Mouse (Mus musculus): Measurements from ENCODE around the gene Defb36.

Defb36 gene

GRCm38 (mm10) chr2:152622151-152622550 is 18.0 kb downstream of the Defb36 start:
- no peak for DNase-seq (ENCODE audit: low spot score)

GRCm38 (mm10) chr2:152622953-152623352 is 18.8 kb downstream of the Defb36 start, which contains the start of gene Defb25:
Defb25 (minus strand) TSS chr2:152623053.
- DNase-seq (ENCODE audit: low spot score), result no peak

- no peak for DNase-seq (ENCODE audit: low spot score)
Observed at GRCm38 (mm10) chr2:152624566-152624965, 20.4 kb downstream of the Defb36 start.

GRCm38 (mm10) chr2:152625256-152625655 is 21.1 kb downstream of the Defb36 start:
- DNase-seq (ENCODE audit: low spot score), result no peak

GRCm38 (mm10) chr2:152626774-152627591 is 22.9 kb downstream of the Defb36 start, which contains the start of gene Rem1:
Rem1 (plus strand) TSS chr2:152626951.
- DNase-seq (ENCODE audit: low spot score), result peak; percentile 44

- DNase-seq (ENCODE audit: low spot score), result no peak
Observed at GRCm38 (mm10) chr2:152628066-152628465, 23.9 kb downstream of the Defb36 start.

GRCm38 (mm10) chr2:152629239-152629638 is 25.1 kb downstream of the Defb36 start:
- no peak for DNase-seq (ENCODE audit: low spot score)

GRCm38 (mm10) chr2:152629904-152630303 is 25.8 kb downstream of the Defb36 start:
- DNase-seq (ENCODE audit: low spot score), result no peak

GRCm38 (mm10) chr2:152633334-152633733 is 29.2 kb downstream of the Defb36 start:
- peak; percentile 57 for DNase-seq (ENCODE audit: low spot score)

GRCm38 (mm10) chr2:152634311-152634710 is 30.2 kb downstream of the Defb36 start:
- no peak for DNase-seq (ENCODE audit: low spot score)

GRCm38 (mm10) chr2:152636246-152637005 is 32.3 kb downstream of the Defb36 start:
- no peak for DNase-seq (ENCODE audit: low spot score)

- DNase-seq (ENCODE audit: low spot score), result no peak
Observed at GRCm38 (mm10) chr2:152637006-152637322, 32.8 kb downstream of the Defb36 start.

GRCm38 (mm10) chr2:152637381-152637780 is 33.3 kb downstream of the Defb36 start:
- DNase-seq (ENCODE audit: low spot score), result no peak

GRCm38 (mm10) chr2:152638865-152639264 is 34.7 kb downstream of the Defb36 start:
- no peak for DNase-seq (ENCODE audit: low spot score)

GRCm38 (mm10) chr2:152639406-152640113 is 35.4 kb downstream of the Defb36 start:
- DNase-seq (ENCODE audit: low spot score), result peak; percentile 33

GRCm38 (mm10) chr2:152652901-152653620 is 48.9 kb downstream of the Defb36 start:
- DNase-seq (ENCODE audit: low spot score), result no peak

GRCm38 (mm10) chr2:152653874-152654715 is 50.0 kb downstream of the Defb36 start:
- DNase-seq (ENCODE audit: low spot score), result peak; percentile 44

GRCm38 (mm10) chr2:152657398-152657797 is 53.3 kb downstream of the Defb36 start:
- peak; percentile 22 for DNase-seq (ENCODE audit: low spot score)

GRCm38 (mm10) chr2:152661163-152661562 is 57.0 kb downstream of the Defb36 start:
- no peak for DNase-seq (ENCODE audit: low spot score)
